Mouse (Mus musculus): ENCODE measurements around the gene Eaf1.

Eaf1 gene

GRCm38 (mm10) chr14:31506456-31506855 lies 12.3 kb downstream of the Eaf1 start:
- in situ Hi-C loops (cut with MboI, MseI), result no loop called here

- in situ Hi-C loops (cut with MboI, MseI), result no loop called here
Observed at GRCm38 (mm10) chr14:31509911-31510310, 15.7 kb downstream of the Eaf1 start.

GRCm38 (mm10) chr14:31510322-31510721 lies 16.1 kb downstream of the Eaf1 start:
- in situ Hi-C loops (cut with MboI, MseI), result no loop called here

- in situ Hi-C loops (cut with MboI, MseI), result no loop called here
Observed at GRCm38 (mm10) chr14:31515895-31516294, 21.7 kb downstream of the Eaf1 start.

GRCm38 (mm10) chr14:31519165-31519564 lies 25.0 kb downstream of the Eaf1 start:
- in situ Hi-C loops (cut with MboI, MseI), result no loop called here

- in situ Hi-C loops (cut with MboI, MseI), result no loop called here
Observed at GRCm38 (mm10) chr14:31521318-31521717, 27.1 kb downstream of the Eaf1 start.

- in situ Hi-C loops (cut with MboI, MseI), result no loop called here
Observed at GRCm38 (mm10) chr14:31525040-31525810, 31.0 kb downstream of the Eaf1 start.

- in situ Hi-C loops (cut with MboI, MseI), result no loop called here
Observed at GRCm38 (mm10) chr14:31530847-31531246, 36.6 kb downstream of the Eaf1 start.

GRCm38 (mm10) chr14:31531506-31532148 lies 37.4 kb downstream of the Eaf1 start:
- in situ Hi-C loops (cut with MboI, MseI), result no loop called here

- in situ Hi-C loops (cut with MboI, MseI), result no loop called here
Observed at GRCm38 (mm10) chr14:31532656-31533055, 38.5 kb downstream of the Eaf1 start.

GRCm38 (mm10) chr14:31537298-31537697 lies 43.1 kb downstream of the Eaf1 start:
- in situ Hi-C loops (cut with MboI, MseI), result no loop called here

- in situ Hi-C loops (cut with MboI, MseI), result no loop called here
Observed at GRCm38 (mm10) chr14:31543885-31544442, 49.8 kb downstream of the Eaf1 start.

GRCm38 (mm10) chr14:31555021-31555420 lies 60.8 kb downstream of the Eaf1 start:
- in situ Hi-C loops (cut with MboI, MseI), result no loop called here

GRCm38 (mm10) chr14:31555963-31556434 lies 61.8 kb downstream of the Eaf1 start:
- in situ Hi-C loops (cut with MboI, MseI), result no loop called here

- in situ Hi-C loops (cut with MboI, MseI), result no loop called here
Observed at GRCm38 (mm10) chr14:31556526-31557260, 62.5 kb downstream of the Eaf1 start.

GRCm38 (mm10) chr14:31557273-31557672 lies 63.1 kb downstream of the Eaf1 start:
- in situ Hi-C loops (cut with MboI, MseI), result no loop called here

- in situ Hi-C loops (cut with MboI, MseI), result no loop called here
Observed at GRCm38 (mm10) chr14:31557784-31558183, 63.6 kb downstream of the Eaf1 start.

- in situ Hi-C loops (cut with MboI, MseI), result no loop called here
Observed at GRCm38 (mm10) chr14:31559216-31559615, 65.0 kb downstream of the Eaf1 start.

Data from T-helper 2 cell (primary cell).